Mouse (Mus musculus) kidney, postnatal 36 days (tissue): ENCODE data around the gene Rbak.
"Not testable (repeated sequence)": the region's sequence is repeated elsewhere in the genome, so short reads cannot be mapped to it uniquely, and the experiment has no call there.

Experiments
- DNase-seq, 2 experiments: peaks; one replicate each; pipeline ENCODE4 v3.0.0; 2021 to 2022; ENCODE audit warnings: mixed read lengths in 2 of 2

The Rbak gene

DNA sequence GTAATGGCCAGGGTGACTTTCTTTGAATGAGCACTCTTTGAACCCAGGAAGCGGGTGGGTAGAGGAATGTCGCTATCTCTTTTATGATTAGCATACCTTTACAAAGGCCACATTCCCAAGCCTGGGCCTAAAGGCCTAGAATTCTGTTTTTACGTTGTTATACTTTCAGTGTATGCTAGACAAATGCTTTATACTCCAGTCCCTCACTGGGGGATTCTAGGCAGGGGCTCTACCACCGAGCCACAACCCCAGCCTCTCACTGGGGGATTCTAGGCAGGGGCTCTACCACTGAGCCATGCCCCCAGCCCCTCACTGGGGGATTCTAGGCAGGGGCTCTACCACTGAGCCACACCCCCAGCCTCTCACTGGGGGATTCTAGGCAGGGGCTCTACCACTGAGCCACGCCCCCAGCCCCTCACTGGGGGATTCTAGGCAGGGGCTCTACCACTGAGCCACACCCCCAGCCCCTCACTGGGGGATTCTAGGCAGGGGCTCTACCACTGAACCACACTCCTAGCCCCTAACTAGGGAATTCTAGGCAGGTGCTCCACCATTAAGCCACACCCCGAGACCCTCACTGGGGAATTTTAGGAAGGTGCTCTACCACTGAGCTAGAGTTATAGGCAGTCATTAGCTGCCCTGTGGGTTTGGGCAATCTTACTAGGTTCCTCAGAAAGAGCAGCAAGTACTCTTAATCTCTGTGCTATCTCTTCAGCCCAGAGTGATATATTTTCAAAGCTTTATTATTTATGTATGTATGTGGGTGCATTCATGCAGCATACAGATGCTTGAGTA lies 46.2 kb downstream of the Rbak start:
- not testable (repeated sequence) for DNase-seq

DNA sequence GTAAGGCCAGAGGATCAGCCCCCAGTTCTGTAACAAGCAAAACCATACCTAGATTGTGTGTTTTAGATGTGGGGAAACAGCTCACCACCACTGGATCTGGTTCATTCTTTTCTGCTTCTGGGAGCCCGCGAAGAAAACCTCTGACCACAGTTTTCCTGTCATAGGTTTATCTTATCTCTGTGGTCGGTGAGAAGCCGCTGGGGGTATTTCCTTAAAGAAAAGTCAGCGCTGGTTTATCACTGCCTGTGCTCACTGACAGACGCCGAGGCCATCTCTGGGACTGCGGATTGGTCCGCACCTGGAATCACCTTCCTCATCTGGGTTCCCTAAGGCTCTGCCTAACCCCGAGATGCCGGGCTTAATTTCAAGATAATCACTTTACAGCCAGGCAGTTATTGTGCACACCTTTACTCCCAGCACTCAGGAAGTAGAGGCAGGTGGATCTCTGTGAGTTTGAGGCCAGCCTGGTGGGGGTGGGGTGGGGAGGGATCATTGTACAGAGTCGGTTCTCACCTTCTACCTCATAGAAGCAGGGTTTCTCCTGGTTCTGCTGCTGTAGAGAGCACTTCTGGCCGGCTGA lies 47.5 kb downstream of the Rbak start:
- DNase-seq: no peak

DNA sequence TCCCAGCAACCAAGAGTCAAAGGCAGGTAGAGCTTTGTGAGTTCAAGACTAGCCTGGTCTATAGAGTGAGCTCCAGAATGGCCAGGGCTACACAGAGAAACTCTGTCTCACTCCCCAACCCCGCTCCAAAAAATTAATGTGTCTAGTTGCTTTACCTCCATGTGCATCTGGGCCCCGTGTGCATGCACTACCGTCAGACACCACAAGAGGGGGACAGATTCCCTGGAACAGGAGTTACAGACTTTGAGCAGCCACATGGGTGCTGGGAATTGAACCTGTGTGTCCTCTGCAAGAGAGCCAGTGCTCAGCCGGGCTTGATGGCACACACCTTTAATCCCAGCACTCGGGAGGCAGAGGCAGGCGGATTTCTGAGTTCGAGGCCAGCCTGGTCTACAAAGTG lies 50.2 kb downstream of the Rbak start:
- DNase-seq: peak in 1 of 2 experiments; percentile 26

DNA sequence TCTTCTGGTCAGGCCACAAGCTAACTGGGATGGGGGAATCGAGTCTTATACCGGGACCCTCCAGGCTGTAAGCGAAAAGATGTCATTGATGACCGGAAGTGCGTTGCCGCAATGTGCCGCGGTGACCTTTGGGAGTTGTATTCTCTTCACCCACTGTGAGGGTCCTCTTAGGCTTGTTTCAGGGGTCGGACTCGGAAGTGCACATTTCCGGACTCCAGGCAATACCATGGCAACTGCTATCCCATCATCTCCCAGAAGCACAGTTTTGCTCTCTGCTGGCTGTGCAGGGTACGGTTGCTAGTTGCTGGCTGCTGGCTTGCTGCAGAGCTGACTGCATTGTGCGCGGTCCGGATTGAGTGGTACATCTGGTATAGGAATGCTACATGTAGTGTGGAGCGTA lies 51.5 kb downstream of the Rbak start:
- no peak for DNase-seq

DNA sequence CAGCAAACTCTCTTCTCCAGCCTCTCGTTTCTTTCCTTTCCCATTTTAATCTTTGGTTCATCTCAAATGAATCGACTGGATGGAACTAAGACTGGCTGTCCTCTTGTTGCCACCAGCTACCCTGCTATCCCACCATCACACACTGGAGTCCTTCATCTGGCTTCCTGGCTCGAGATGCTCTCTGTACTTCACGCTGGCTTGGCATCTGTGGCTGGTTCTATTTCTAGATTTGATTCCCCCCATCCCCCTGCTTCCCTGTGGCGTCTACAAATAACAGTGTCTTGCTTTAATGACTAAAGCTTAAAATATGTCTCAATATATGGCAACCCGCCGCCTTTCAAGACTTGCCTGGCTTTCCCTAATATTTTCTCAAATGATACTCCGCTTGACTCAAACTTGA lies 52.7 kb downstream of the Rbak start:
- no peak for DNase-seq

DNA sequence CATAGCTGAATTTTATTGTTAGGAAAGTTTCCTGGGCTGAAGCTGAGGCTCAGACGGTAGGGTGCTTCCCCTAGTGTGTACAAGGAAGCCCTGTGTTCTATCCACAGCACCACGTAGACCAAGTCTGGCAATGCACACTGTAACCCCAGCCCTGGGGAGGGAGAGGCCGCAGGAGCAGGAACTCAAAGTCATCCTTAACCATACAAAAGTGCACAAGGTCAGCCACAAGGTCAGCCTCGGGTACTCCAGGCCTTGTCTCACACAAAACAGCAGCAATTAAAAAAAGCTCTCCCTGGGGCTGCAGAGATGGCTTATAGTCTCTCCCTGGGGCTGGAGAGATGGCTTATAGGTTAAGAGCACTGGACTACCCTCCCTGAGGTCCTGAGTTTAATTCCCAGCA lies 53.7 kb downstream of the Rbak start:
- DNase-seq: no peak

DNA sequence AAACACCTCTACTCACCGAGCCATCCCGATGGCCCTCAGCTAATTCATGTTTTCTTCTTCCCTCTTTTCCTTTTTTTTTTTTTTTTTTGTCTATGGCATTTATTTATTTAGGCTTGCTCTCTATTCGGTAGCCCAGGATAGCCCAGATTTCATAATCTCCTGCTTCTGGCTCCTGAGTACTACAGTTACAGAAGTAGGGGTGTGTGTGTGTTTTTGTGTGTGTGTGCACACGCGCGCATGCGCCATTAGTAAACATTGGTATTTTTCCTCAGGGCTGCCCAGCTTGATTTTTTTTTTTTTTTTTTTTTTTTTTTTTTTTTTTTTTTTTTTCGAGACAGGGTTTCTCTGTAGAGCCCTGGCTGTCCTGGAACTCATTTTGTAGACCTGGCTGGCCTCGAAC lies 54.5 kb downstream of the Rbak start:
- DNase-seq: no peak

DNA sequence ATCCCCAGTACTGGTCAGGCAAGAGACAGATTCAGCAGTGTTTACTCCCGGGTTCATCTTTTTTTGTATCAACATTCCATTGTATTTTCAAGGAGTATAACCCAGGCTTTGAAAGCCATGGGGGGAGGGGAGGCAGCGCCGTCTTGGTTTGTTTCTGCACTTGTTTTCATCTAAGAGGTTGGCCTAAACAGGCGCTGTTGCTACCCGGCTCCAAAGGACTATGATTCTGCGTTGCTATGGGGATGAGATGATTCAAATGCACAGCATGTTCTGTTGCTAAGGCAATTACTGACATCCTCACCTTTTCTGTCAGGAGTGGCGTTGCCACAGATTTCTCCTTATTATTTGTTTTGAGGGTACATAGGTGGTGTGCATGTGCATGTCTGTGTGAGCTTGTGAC lies 55.0 kb downstream of the Rbak start:
- DNase-seq: no peak

DNA sequence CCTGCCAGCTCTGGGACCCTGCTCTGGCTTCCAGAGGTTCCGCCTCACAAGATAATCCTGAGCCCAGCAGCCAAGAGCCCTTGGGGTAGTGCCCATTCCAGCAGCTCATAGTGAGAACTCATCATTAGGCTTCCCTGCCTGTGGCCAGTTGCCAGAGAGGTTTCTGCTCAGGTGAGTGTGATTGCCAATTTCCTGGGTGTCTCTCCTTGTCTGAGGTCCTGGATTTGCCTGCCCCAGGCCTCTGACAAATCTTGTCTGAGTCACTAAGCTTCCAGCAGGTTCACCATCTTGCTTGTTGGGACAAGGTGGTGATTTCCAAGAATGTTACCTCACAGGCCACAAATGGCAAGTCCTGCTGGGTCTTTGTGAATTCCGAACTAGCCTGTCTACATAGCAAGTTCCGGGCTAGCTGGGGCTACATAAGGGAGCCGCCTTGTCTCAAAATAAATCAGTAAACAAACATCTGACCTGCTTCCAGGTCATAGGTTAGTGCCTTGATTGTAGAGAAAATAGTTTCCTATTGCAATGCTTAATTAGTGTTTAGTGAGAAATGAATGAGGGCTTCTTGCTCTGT lies 55.7 kb downstream of the Rbak start:
- DNase-seq: no peak

DNA sequence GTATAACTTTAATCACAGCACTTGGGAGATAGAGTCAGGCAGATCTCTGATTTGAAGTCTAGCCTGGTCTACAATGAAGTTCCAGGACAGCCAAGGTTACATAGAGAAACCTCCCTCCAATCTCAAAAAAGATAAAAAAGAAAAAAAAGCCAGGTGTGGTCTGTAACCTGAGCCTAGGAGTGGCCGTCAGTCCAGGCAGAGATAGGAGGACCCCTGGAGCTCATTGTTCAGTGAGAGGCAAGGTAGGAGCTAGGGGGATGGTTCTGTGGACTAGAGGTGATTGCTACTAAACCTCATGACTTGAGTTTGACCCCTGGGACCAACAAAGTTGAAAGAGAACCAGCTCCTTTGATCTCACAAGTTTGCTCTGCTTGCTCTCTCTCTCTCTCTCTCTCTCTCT lies 57.9 kb downstream of the Rbak start:
- no peak for DNase-seq
